Mouse (Mus musculus) heart, postnatal 36 days (tissue): ENCODE data around the gene Unc119b. TPM values are rescaled to one million over a fixed set of nuclear protein-coding genes. Genes with fewer than 3 reads are reported as not detected.
"Not testable (repeated sequence)": the region's sequence is repeated elsewhere in the genome, so short reads cannot be mapped to it uniquely, and the experiment has no call there.

ENCODE experiments used
- DNase-seq, 2 experiments: peaks; one replicate each; pipeline ENCODE4 v3.0.0; 2021 to 2022
- intact Hi-C: fragments of 180-260 bp; cut with DNase I; formaldehyde crosslinking; loops from one replicate; pipeline ENCODE4 v1.15.1; 2025
- total RNA-seq, 2 experiments: library from RNA; stranded (reverse); gene quantifications; 2 replicates each; pipeline ENCODE4 v1.2.3; 2021

Gene Unc119b
- total RNA-seq, 2 experiments from 2014 or later = 17.7 to 21.3 TPM

GRCm38 (mm10) chr5:115158040-115158983 is 23.5 kb upstream of the Unc119b start, which contains the start of gene Mlec:
TSS of gene Mlec (minus strand) at chr5:115158179.
- intact Hi-C loops = no loop called here
- peak; percentile 95 to 97 for DNase-seq

GRCm38 (mm10) chr5:115156933-115157589 is 22.3 kb upstream of the Unc119b start:
- no peak for DNase-seq
- intact Hi-C loops = loop anchor here (2.0 kb wide), 1 partner anchor 22 kb away; the partner anchor contains the start of gene Unc119b

- intact Hi-C loops = loop anchor here (2.0 kb wide), 1 partner anchor 22 kb away; the partner anchor contains the start of gene Unc119b
- DNase-seq = no peak
These were observed 21.6 kb upstream of the Unc119b start for GRCm38 (mm10) chr5:115156401-115156800.

GRCm38 (mm10) chr5:115155831-115156230 is 21.1 kb upstream of the Unc119b start:
- intact Hi-C loops = loop anchor here (2.0 kb wide), 1 partner anchor 21 kb away; the partner anchor contains the start of gene Unc119b

GRCm38 (mm10) chr5:115155156-115155631 is 20.4 kb upstream of the Unc119b start:
- no peak for DNase-seq
- intact Hi-C loops = no loop called here

More at GRCm38 (mm10) chr5:115155831-115156230, 21.1 kb upstream of the Unc119b start:
- DNase-seq = no peak

GRCm38 (mm10) chr5:115152132-115152956 is 17.6 kb upstream of the Unc119b start:
- DNase-seq = no peak
- intact Hi-C loops = no loop called here

GRCm38 (mm10) chr5:115151457-115151856 is 16.7 kb upstream of the Unc119b start:
- intact Hi-C loops = no loop called here
- DNase-seq = no peak

- DNase-seq = no peak
- intact Hi-C loops = no loop called here
These were observed 16.2 kb upstream of the Unc119b start for GRCm38 (mm10) chr5:115150991-115151390.

- intact Hi-C loops = no loop called here
- no peak for DNase-seq
These were observed 15.1 kb upstream of the Unc119b start for GRCm38 (mm10) chr5:115149675-115150459.

- intact Hi-C loops, DNase-seq: not testable (repeated sequence)
These were observed 14.1 kb upstream of the Unc119b start for GRCm38 (mm10) chr5:115148872-115149271.

GRCm38 (mm10) chr5:115148378-115148777 is 13.6 kb upstream of the Unc119b start:
- intact Hi-C loops = no loop called here

GRCm38 (mm10) chr5:115147388-115147787 is 12.6 kb upstream of the Unc119b start:
- DNase-seq = no peak
- intact Hi-C loops = no loop called here

More at GRCm38 (mm10) chr5:115148378-115148777, 13.6 kb upstream of the Unc119b start:
- DNase-seq = no peak

GRCm38 (mm10) chr5:115146747-115147130 is 12.0 kb upstream of the Unc119b start:
- DNase-seq = no peak
- intact Hi-C loops = no loop called here

- intact Hi-C loops = no loop called here
- no peak for DNase-seq
These were observed 11.4 kb upstream of the Unc119b start for GRCm38 (mm10) chr5:115145976-115146746.

- intact Hi-C loops = no loop called here
- no peak for DNase-seq
These were observed 10.6 kb upstream of the Unc119b start for GRCm38 (mm10) chr5:115145253-115145968.

GRCm38 (mm10) chr5:115144471-115144870 is 9.7 kb upstream of the Unc119b start:
- no peak for DNase-seq

GRCm38 (mm10) chr5:115143552-115143951 is 8.8 kb upstream of the Unc119b start:
- DNase-seq = no peak
- intact Hi-C loops = no loop called here

More at GRCm38 (mm10) chr5:115144471-115144870, 9.7 kb upstream of the Unc119b start:
- intact Hi-C loops = no loop called here

- DNase-seq = no peak
- intact Hi-C loops = no loop called here
These were observed 7.5 kb upstream of the Unc119b start for GRCm38 (mm10) chr5:115142166-115142697.
